Mouse (Mus musculus): ENCODE results near the gene Aldh1a2. TPM values are rescaled to one million over a fixed set of nuclear protein-coding genes. Genes with fewer than 3 reads are reported as not detected.
A peak's percentile ranks its signal among the peaks of the same experiment; 100 is the strongest.

The Aldh1a2 gene
- 1 to 10 TPM; 9.2 to 9.6 TPM for total RNA-seq (2021)
- long read RNA-seq, experiment 1, transcript Aldh1a2-201 (14 exons, 2,264 nt), result major isoform, 7 of 7 reads
- long read RNA-seq, experiment 1, partial matches to known transcripts, result 0 of 7 reads
- long read RNA-seq, experiment 1, other reads (novel, unspliced or antisense), result 0 of 7 reads
- long read RNA-seq, experiment 2, transcript Aldh1a2-201 (14 exons, 2,264 nt), result major isoform, 8 of 12 reads
- long read RNA-seq, experiment 2, partial matches to known transcripts, result 3 of 12 reads
- long read RNA-seq, experiment 2, other reads (novel, unspliced or antisense), result 1 of 12 reads

DNA sequence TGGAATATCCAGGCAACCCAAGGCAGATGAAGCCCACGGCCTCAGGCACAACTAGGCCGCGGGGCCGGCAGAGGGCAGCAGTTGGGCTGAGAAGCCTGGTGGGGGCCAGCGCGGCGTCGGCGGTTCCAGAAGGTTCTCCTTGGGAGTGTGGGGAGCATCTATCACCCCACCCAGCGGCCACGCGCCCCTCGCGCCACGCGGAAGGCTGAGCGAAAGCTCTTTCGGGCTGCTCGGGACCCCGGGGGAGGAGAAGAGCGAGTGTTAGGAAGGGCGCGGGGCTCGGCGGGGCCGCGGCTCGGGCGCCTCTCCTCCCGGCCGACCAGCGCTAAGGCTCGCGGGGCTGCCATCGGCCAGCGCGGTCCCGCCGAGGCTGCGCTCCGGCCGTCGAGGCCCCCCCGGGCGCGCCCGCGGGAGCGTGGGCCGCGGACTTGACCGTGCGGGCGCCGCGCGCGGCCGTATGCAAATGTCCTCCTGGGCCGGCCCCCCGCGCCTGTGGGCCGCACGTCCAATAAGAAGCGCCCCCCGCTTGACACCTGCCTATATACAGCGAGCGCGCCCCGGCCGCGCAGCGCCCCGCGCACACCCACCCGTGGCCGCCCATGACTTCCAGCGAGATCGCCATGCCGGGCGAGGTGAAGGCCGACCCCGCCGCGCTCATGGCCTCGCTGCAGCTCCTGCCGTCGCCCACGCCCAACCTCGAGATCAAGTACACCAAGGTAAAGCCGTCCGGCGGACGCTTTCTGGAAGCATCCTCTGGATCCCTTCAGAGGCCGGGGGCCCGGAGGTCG is at the start of gene Aldh1a2:
Gene Aldh1a2, plus strand, starts transcription at position 542 of the 788 bp plus-strand sequence.
- peak in 1 of 2 experiments; percentile 35 for DNase-seq (ENCODE audit: low spot score in 2 of 2)
- intact Hi-C loops (cut with DNase I), result loop anchor here (10.0 kb wide), 1 partner anchor 229 kb away; no protein-coding TSS in a partner anchor

DNA sequence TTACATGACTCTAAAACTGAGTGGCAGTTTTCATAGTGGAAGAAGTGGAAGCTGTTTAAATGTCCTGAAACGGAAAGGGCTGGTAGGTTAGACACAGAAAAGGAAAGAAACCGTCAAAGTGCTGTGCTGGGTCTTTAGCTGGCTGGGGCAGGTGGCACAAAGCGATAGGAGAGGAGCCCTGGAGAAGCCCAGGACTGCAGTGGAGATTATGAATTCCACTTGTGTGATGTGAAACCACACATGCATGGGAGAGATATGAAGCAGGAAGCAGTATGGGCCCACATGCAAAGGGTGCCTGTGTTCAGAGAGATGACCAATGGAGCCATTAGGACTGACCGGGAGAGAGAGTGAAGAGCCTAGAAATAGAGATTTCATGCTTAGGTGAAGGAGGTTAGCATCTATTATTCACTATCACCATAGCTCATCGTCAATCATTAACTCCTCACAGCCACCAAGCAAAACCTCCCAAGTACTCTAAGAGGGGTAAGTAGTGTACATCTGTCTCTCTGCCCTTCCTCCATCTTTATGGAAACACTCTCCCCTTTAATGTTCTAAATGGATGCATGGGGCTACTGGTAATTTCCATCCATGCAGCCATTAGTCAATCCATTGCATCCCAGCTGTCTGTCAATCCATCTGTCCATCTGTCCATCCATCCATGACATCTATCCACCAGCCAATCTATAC is 49.4 kb upstream of the Aldh1a2 start:
- intact Hi-C loops (cut with DNase I), result no loop called here

DNA sequence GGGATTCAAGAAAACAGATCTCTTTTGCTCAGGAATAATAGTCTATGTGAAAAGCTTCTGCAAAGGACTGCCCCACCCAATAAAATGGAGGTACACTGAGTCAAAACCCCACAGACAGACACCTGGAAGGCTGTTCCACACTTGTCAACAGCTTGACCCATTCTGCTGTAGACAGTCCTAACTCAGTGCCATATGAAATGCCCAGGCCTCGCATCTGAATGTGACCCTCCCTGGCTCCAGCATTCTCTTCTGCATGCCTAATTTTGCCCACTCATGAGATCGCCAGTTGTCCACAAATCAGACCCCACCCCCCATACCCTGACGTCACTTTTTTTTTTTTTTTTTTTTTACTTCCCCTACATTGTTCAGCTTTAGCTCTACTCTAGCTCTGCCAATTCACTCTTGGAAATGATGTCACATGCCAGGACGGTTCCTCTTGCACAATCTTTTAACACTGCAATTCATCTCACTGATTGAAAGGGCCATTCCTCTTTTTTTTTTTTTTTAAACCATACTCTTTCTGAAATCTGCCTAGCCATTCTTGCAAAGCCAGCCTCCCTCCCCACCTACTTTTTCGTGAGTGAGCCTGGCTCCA is 48.6 kb upstream of the Aldh1a2 start:
- intact Hi-C loops (cut with DNase I), result no loop called here
- DNase-seq (ENCODE audit: low spot score in 2 of 2), result peak in 1 of 2 experiments; percentile 14

More for the DNA sequence above, 49.4 kb upstream of the Aldh1a2 start:
- DNase-seq (ENCODE audit: low spot score in 2 of 2), result no peak

DNA sequence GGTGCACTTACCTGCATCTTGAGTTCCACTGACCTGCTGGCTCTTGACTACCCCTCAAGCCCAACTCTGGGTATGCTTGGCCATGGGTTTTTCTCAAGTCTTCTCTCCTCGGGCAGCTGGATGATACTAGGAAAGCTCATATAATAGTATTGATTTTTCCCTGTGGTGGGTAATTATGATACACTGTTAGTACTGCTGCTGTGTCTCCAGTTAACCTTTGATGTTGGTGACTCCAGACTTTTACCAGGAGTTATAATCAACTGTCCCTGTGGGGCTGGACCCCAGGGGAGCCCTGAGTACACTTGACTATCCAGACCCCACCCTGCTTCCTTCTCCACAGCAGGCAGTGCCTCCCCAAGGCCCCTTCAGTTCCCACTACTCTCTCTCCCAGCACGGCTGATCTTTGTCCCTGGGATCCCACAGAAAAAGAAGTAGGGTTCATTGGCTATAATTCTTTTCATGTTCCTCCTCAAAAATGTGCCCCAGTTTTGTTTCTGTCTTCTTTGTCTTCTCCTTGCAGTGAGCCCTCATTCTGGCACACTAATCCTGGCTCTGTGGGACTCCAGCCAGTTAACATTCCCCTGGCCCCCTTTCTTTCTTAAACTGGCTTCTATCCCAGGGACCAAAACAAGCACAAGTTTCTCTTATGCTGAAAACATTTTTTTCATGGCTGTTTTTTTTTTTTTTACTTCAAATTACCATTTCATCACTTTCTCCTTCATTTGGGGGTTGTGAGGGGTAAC is 47.9 kb upstream of the Aldh1a2 start:
- DNase-seq (ENCODE audit: low spot score in 2 of 2), result peak; percentile 24 to 30
- intact Hi-C loops (cut with DNase I), result no loop called here

DNA sequence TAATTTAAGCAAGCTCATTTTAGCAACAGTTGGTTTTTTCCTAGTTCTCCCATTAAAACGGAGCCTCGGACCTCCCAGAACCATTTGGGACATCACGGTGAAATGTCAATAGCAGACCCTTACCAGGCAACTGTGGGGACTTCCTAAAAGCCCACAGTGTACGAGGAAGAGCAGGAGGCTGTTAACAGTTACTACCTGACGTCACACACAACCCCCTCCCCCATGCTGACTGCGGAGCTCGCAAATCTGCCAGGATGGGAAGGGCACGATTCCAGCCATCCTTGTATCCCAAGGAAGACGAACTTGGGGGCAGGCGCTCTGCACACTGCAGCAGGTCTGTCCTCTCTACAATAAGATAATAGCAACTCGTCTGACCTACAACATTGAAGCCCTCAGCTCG is 47.1 kb upstream of the Aldh1a2 start, which contains the start of gene Aqp9:
Gene Aqp9, minus strand, starts transcription at position 172 of the 400 bp plus-strand sequence.
- peak in 1 of 2 experiments; percentile 7 for DNase-seq (ENCODE audit: low spot score in 2 of 2)
- intact Hi-C loops (cut with DNase I), result no loop called here

DNA sequence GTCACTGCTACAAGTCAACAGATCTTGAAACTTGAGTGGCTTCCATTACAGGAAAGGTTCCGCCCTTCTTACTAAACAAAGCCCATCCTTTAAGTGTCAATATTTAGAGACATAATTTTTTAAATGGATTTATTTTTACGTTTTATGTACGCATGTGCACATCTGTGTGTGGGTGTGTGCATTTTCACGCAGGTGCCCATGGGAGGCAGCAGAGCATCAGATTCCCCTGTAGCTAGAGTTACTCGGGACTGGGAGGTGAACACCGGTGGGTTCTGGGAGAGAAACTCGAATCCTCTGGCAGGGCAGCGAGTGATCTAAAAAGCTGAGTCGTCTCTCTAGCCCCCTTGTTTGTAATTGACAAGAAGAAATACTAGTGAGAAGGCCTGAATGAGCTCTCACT is 42.1 kb upstream of the Aldh1a2 start:
- intact Hi-C loops (cut with DNase I), result no loop called here
- DNase-seq (ENCODE audit: low spot score in 2 of 2), result no peak

DNA sequence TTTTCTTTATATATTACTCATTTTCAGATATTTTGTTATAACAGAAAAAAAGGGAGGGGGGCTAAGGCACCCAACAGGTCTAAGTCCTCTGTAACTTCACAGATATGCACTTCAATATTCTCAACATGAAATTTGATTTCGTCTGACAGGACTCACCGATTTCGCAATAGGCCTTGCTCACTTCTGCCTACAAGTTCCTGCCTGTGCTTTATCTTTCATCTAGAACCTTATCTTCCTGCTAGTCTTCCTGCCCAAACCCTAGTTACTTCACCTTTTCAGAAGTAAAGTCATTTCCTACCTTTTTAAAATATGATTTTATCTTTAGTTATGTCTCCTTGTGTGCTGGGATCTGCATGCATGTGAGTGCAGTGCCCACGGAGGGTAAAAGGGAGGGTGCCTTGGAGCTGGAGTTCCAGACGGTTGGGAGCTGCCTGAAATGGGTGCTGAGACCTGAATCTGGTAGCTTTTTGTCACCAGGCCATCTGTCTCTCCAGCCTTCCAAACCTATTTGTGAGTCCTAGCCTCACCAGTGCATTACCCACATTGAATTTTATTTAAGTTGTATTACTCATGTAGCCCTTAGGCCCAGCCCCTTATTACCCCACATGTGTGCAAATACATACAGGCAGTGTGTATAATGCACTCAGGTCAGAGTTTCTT is 41.1 kb upstream of the Aldh1a2 start:
- no peak for DNase-seq (ENCODE audit: low spot score in 2 of 2)
- intact Hi-C loops (cut with DNase I), result no loop called here

DNA sequence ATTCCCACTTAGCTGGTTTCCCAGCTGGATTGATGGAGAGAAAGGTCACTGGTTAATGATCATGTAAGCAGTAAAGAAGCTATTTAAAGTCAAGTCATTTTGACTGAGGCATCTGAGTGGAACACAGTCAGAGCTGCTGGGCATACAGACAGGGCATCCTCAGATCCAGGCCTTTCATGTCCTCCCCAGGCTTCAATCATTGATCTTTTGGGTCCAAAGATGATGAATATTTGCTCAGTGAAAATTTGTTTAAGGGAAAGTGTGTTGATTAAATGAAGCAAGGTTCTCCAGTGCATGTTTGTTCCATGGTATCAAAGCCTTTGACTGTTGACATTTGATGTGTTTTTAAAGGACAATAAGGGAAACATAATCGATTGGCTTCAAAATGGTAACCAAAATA is 39.9 kb upstream of the Aldh1a2 start:
- intact Hi-C loops (cut with DNase I), result no loop called here
- DNase-seq (ENCODE audit: low spot score in 2 of 2), result no peak

DNA sequence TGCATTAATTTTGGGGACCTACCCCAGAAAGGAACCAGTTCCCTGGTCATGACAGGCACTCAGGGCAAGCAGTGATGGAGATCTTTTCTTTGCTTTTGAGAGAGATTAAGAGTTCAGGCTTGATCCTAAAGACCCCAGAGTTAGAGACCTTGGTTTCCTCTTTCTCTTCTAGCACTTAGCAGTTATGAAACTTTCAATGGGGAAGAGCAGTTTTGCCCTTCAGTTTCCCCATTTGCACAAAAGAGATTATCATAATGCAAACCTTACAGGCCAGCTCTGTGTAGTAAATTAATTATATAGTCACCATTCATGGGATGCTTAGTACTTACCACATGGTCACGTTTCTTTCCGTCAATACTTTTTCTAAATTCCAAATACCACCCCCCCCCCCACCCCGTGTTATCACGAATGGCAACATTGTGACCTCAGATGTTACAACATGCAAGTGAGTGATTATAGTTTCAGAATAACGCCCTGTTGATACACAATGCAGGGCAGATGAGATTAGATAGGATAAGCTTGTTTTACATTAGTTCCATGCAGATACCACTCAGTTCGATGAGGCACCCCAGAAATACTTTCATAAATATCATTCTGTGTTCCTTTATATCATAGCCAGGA is 36.2 kb upstream of the Aldh1a2 start:
- intact Hi-C loops (cut with DNase I), result no loop called here
- DNase-seq (ENCODE audit: low spot score in 2 of 2), result no peak

DNA sequence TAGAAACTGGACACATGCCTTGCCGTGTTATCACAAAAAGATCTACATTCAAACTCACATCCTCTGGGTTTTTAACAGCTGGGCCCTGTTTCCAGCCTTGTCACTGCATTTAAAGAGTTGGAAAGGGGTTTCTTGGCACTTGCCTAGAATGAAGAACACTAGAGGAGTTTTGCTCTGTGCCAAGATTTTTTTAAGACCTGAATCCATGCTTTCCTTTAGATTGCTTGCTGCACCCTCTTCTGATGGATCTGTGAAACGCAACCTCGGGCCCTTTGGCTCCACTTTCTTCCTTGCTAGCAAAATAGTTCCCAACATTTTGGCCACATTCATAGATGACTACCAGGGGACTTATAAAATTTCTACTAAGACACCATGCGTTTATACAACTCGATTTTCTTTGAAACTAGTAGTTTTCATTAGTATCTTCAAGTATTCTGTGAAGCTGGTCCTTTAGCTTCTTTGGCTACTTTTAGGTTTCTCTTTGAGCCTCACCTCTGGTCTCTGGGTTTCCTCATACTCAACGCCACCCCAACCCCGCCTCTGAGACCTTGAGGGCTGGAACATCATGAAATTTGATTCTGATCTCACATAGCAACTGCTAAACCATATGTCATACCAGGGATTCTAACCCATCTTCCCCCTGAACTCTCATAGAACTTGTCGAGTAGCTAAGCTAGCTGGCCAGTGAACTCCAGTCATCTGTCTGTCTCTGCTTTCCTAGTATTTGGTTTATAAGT is 35.5 kb upstream of the Aldh1a2 start:
- intact Hi-C loops (cut with DNase I), result loop anchor here (10.0 kb wide), 1 partner anchor 55 kb away; no protein-coding TSS in a partner anchor
- DNase-seq (ENCODE audit: low spot score in 2 of 2), result peak; percentile 30 to 51

DNA sequence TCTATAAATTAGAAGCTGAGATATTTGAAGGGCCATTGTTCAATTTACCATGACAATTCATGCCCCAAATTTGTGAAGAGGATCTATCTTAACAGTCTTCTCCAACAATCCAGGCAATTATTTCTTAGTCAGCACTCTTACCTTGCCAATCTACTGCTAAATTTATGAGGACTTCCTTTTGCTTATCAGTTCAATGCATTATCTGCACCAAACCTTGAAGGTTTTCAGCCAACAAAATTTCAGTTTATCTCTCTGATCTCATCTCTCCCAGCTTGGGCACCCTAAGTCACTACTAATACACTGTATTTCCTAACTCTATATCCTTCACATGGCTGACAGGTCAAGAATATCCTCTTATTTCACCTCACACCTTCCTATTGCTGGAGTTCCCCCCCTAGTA is 30.3 kb upstream of the Aldh1a2 start:
- DNase-seq (ENCODE audit: low spot score in 2 of 2), result no peak
- intact Hi-C loops (cut with DNase I), result loop anchor here (10.0 kb wide), 1 partner anchor 60 kb away; no protein-coding TSS in a partner anchor

DNA sequence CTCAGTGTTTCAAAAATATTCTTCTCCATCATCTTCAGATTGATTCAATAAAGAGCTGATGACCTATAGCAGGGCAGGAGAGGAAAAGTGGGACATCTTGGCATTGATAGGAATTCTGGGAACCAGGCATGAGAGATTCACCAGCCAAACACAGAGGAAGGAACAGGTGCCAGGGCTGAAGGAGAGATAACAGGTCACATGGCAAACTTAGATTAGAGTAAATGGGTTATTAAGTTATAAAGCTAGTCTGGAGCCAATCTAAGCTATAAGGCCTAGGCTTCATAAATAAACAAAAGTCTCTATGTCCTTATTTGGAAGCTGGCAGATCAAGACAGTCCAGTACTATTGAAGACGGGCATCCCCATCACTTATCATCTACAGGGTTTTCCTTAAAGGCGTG is 29.8 kb upstream of the Aldh1a2 start:
- DNase-seq (ENCODE audit: low spot score in 2 of 2), result no peak
- intact Hi-C loops (cut with DNase I), result loop anchor here (10.0 kb wide), 1 partner anchor 61 kb away; no protein-coding TSS in a partner anchor

DNA sequence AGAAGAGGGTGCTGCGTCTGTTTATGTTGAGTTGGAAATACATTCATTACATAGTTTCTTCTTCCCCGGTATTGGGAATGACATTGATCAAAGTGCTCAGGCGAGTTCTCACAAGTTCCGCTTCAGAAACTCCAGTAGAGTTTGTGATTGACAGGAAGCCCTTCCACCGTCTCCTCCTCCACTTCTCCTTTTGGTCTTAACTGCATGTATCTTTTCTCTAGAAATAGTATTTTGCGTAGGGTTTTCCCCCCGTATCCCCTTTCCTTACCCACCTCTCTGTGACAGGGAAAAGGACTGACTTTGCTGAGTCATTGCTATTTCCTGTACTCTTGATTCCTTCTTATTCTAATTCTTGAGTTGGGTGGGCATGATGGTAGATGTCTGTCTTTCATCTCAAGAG is 28.2 kb upstream of the Aldh1a2 start:
- intact Hi-C loops (cut with DNase I), result loop anchor here (10.0 kb wide), 1 partner anchor 63 kb away; no protein-coding TSS in a partner anchor
- no peak for DNase-seq (ENCODE audit: low spot score in 2 of 2)

DNA sequence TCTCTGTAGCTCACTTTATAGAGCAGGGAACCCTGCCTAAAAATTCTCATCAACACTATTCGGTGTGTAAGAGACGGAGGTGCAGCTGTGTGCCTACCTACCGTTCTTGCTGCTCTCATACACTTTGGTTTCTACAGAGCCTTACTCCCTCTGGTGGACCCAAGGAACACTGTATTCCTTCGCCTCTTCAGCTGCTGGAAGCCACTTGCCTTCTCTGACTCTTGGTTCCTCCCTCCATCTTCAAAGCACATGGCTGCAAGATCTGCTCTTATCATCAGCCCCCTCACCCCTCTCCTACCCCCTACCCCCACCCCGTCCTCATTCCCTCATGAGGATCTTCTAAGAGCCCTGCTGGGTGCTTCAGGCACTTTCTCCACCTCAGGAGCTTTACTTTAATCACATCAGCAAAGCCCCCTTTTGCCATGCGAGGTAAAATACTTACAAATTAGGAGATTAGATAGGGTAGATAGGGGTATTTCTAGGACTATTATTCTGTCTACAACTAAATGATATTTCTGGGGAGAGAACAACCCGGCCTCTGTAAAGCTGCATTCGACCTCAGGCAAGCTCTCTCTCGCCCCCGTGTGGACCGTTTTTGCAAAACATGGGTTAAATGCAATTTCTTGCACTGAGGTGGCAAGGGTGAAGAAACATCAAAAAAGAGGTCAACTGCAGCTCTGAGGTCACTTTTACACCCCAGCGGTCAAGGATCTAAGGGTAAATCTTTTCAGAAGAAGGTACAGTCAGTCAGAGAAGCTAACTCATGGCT is 26.8 kb upstream of the Aldh1a2 start:
- intact Hi-C loops (cut with DNase I), result loop anchor here (10.0 kb wide), 1 partner anchor 64 kb away; no protein-coding TSS in a partner anchor
- DNase-seq (ENCODE audit: low spot score in 2 of 2), result peak; percentile 53 to 73

DNA sequence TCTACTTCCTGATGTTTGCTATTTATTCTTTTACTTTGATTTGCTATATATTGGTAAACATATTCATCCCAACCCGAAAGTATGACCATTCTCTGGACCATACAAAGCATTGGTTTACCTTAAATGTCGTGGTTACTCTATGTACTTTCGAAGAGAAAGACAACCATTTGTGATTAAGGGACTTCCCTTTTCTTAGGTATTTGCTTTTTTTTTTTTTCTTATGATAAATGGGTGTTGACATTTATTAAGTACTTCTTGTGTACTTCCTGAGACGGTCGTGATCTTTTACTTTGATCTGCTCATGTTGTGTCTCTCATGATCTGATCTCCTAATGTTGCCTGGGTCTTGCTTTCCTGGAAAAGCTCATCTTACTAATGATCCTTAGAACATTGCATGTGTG is 16.8 kb upstream of the Aldh1a2 start:
- intact Hi-C loops (cut with DNase I), result no loop called here
- no peak for DNase-seq (ENCODE audit: low spot score in 2 of 2)

DNA sequence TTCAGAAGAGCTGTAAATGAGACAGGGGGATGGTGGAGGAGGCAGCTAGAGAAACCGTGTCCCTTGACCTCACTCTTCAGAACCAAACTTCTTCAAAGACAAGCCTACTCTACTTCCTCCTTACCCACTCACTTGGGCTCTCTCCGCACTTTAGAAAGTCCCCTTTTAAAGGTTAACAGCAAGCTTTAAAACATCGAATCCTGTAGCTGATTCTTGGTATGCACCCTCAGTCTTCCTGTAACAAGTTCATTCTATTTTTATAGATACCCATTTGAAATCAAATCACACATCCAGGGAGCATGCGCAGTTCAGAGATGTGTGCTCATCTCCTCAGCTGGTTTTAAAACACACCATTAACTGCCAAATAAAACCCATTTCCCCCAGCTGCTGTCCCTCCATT is 13.3 kb upstream of the Aldh1a2 start:
- DNase-seq (ENCODE audit: low spot score in 2 of 2), result no peak
- intact Hi-C loops (cut with DNase I), result no loop called here

Data from left cerebral cortex, postnatal 14 days (tissue).